Mouse (Mus musculus): Measurements from ENCODE around the gene Olfr1098.

Olfr1098 gene

GRCm38 (mm10) chr2:86924445-86924844 lies at the start of gene Olfr1098:
Olfr1098 (minus strand) TSS chr2:86924545.
- DNase-seq (ENCODE audit: low spot score in 2 of 2): no peak

DNA sequence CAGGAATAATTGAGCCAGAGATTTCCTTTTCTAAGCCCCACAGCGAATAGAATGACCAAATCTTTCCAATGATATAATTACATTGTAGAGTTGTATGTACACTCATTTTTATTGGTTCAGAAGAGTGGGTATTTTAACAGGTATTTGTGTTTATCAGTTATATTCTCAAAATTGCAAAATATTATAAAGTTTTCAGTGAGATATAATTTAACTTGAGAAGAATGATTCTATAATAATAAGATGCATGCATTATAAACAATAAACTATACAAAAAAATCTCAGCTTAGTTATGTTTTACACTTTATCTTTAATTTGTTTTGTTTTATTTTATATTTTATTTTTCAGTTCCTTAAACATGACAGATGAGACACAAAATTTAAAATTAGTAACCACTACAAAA lies 36.2 kb upstream of the Olfr1098 start, which contains the start of gene Olfr1099:
Gene Olfr1099, minus strand, starts transcription at position 101 of the 400 bp plus-strand sequence.
- no peak for DNase-seq (ENCODE audit: low spot score in 2 of 2)

GRCm38 (mm10) chr2:86926557-86926956 lies 2.2 kb upstream of the Olfr1098 start:
- DNase-seq (ENCODE audit: low spot score in 2 of 2): no peak

GRCm38 (mm10) chr2:86905647-86906046 lies 18.7 kb downstream of the Olfr1098 start:
- no peak for DNase-seq (ENCODE audit: low spot score in 2 of 2)

- DNase-seq (ENCODE audit: low spot score in 2 of 2): no peak
Observed at GRCm38 (mm10) chr2:86892116-86892515, 32.2 kb downstream of the Olfr1098 start, which contains the start of gene Olfr1097. Olfr1097 (minus strand) TSS chr2:86892216.

- no peak for DNase-seq (ENCODE audit: low spot score in 2 of 2)
Observed at GRCm38 (mm10) chr2:86874702-86875101, 49.6 kb downstream of the Olfr1098 start, which contains the start of gene Gm13723. Gm13723 (minus strand) TSS chr2:86874802.

Measured in frontal cortex, postnatal 10 days (tissue).